Mouse (Mus musculus) stomach, postnatal 0 days (tissue): ENCODE results near the gene Brms1.

Experiments used
- CTCF ChIP-seq: IDR thresholded peaks from 2 replicates; pipeline ENCODE4 v1.5.1; 2016; ENCODE audit warnings: antibody characterized with exemption, low read depth, mild to moderate bottlenecking, moderate library complexity
- EP300 ChIP-seq: optimal IDR thresholded peaks from 2 replicates; pipeline ENCODE3; 2016; ENCODE audit warnings: antibody characterized with exemption

GRCm38 (mm10) chr19:5094243-5094632 is 53.1 kb downstream of the Brms1 start:
- TF ChIP-seq EP300: no peak
- peak; percentile 96 for TF ChIP-seq CTCF
